Mouse (Mus musculus): Measurements from ENCODE around the gene Dis3l2. TPM values are rescaled to one million over a fixed set of nuclear protein-coding genes. Genes with fewer than 3 reads are reported as not detected.

Gene Dis3l2
- polyA plus RNA-seq, 1 experiment from 2014 or later = 16.6 TPM

GRCm38 (mm10) chr1:87073776-87074175 is 370.2 kb downstream of the Dis3l2 start:
- Histone ChIP-seq H3K9me3 (replicated peaks; ENCODE audit: control insufficient read depth, low read length) (no peaks in the 10 kb centered on the region), H3K4me2 (ENCODE audit: low read depth, low read length) (no peak overlapping the region), H3K4me1 (ENCODE audit: control insufficient read depth, insufficient read depth, low read length) (no peaks in the 10 kb centered on the region), H3K36me3 (ENCODE audit: control insufficient read depth, insufficient read depth) (no peaks in the 10 kb centered on the region), H3K4me3 (ENCODE audit: low read length) (no peak overlapping the region), H3K9ac (ENCODE audit: low read length) (no peak overlapping the region), H3K27me3 (ENCODE audit: control insufficient read depth, insufficient read depth, low read length) (no peaks in the 10 kb centered on the region), H3K27ac (ENCODE audit: low read length) (no peak overlapping the region)
- no peak for ATAC-seq (replicated peaks; ENCODE audit: extremely low read depth, insufficient read depth, low FRiP score)
- 81% methylated on average over 8 of the region's 8 CpGs for WGBS

- no peaks in the 10 kb centered on the region for H3K9me3 ChIP-seq (replicated peaks; ENCODE audit: control insufficient read depth, low read length)
- H3K4me2 ChIP-seq (ENCODE audit: low read depth, low read length) = no peak overlapping the region
- no peaks in the 10 kb centered on the region for H3K36me3 ChIP-seq (ENCODE audit: control insufficient read depth, insufficient read depth)
- no peak overlapping the region for H3K27ac ChIP-seq (ENCODE audit: low read length)
- 65% methylated on average over 4 of the region's 4 CpGs for WGBS
- no peak overlapping the region for H3K9ac ChIP-seq (ENCODE audit: low read length)
- no peak for ATAC-seq (replicated peaks; ENCODE audit: extremely low read depth, insufficient read depth, low FRiP score)
- no peaks in the 10 kb centered on the region for H3K4me1 ChIP-seq (ENCODE audit: control insufficient read depth, insufficient read depth, low read length)
- no peak overlapping the region for H3K4me3 ChIP-seq (ENCODE audit: low read length)
- no peaks in the 10 kb centered on the region for H3K27me3 ChIP-seq (ENCODE audit: control insufficient read depth, insufficient read depth, low read length)
Observed at GRCm38 (mm10) chr1:87086196-87086595, 382.6 kb downstream of the Dis3l2 start.

GRCm38 (mm10) chr1:87086964-87087363 is 383.4 kb downstream of the Dis3l2 start:
- Histone ChIP-seq H3K9me3 (replicated peaks; ENCODE audit: control insufficient read depth, low read length) (no peaks in the 10 kb centered on the region), H3K9ac (ENCODE audit: low read length) (no peak overlapping the region), H3K27me3 (ENCODE audit: control insufficient read depth, insufficient read depth, low read length) (no peaks in the 10 kb centered on the region), H3K4me2 (ENCODE audit: low read depth, low read length) (no peak overlapping the region), H3K27ac (ENCODE audit: low read length) (no peak overlapping the region), H3K36me3 (ENCODE audit: control insufficient read depth, insufficient read depth) (no peaks in the 10 kb centered on the region), H3K4me3 (ENCODE audit: low read length) (no peak overlapping the region), H3K4me1 (ENCODE audit: control insufficient read depth, insufficient read depth, low read length) (no peaks in the 10 kb centered on the region)
- ATAC-seq (replicated peaks; ENCODE audit: extremely low read depth, insufficient read depth, low FRiP score) = no peak
- WGBS = 67% methylated on average over 17 of the region's 17 CpGs

GRCm38 (mm10) chr1:87089251-87089650 is 385.6 kb downstream of the Dis3l2 start:
- Histone ChIP-seq H3K4me3 (ENCODE audit: low read length) (no peak overlapping the region), H3K27ac (ENCODE audit: low read length) (no peak overlapping the region), H3K9me3 (replicated peaks; ENCODE audit: control insufficient read depth, low read length) (no peaks in the 10 kb centered on the region), H3K36me3 (ENCODE audit: control insufficient read depth, insufficient read depth) (no peaks in the 10 kb centered on the region), H3K27me3 (ENCODE audit: control insufficient read depth, insufficient read depth, low read length) (no peaks in the 10 kb centered on the region), H3K4me1 (ENCODE audit: control insufficient read depth, insufficient read depth, low read length) (no peaks in the 10 kb centered on the region), H3K4me2 (ENCODE audit: low read depth, low read length) (no peak overlapping the region), H3K9ac (ENCODE audit: low read length) (no peak overlapping the region)
- ATAC-seq (replicated peaks; ENCODE audit: extremely low read depth, insufficient read depth, low FRiP score) = no peak
- WGBS = 87% methylated on average over 11 of the region's 11 CpGs

- Histone ChIP-seq H3K4me3 (ENCODE audit: low read length) (no peak within 1 kb of the TSS), H3K27ac (ENCODE audit: low read length) (no peak within 1 kb of the TSS), H3K4me1 (ENCODE audit: control insufficient read depth, insufficient read depth, low read length) (no peaks in the 10 kb centered on the region), H3K9ac (ENCODE audit: low read length) (no peak within 1 kb of the TSS), H3K36me3 (ENCODE audit: control insufficient read depth, insufficient read depth) (no peaks in the 10 kb centered on the region), H3K9me3 (replicated peaks; ENCODE audit: control insufficient read depth, low read length) (no peaks in the 10 kb centered on the region), H3K27me3 (ENCODE audit: control insufficient read depth, insufficient read depth, low read length) (no peaks in the 10 kb centered on the region), H3K4me2 (ENCODE audit: low read depth, low read length) (no peak within 1 kb of the TSS)
- no peak for ATAC-seq (replicated peaks; ENCODE audit: extremely low read depth, insufficient read depth, low FRiP score)
- 69% methylated on average over 4 of the region's 4 CpGs for WGBS
Observed at GRCm38 (mm10) chr1:87089828-87090227, 386.2 kb downstream of the Dis3l2 start, which contains the start of gene Alppl2. TSS of gene Alppl2 (minus strand) at chr1:87089928.

GRCm38 (mm10) chr1:87095642-87096041 is 392.0 kb downstream of the Dis3l2 start:
- H3K4me3 ChIP-seq (ENCODE audit: low read length) = no peak overlapping the region
- no peaks in the 10 kb centered on the region for H3K36me3 ChIP-seq (ENCODE audit: control insufficient read depth, insufficient read depth)
- ATAC-seq (replicated peaks; ENCODE audit: extremely low read depth, insufficient read depth, low FRiP score) = no peak
- H3K27me3 ChIP-seq (ENCODE audit: control insufficient read depth, insufficient read depth, low read length) = peaks cover 13% of the 10 kb centered on the region; the same call in 1 of the 2 replicates
- H3K27ac ChIP-seq (ENCODE audit: low read length) = no peak overlapping the region
- H3K4me2 ChIP-seq (ENCODE audit: low read depth, low read length) = no peak overlapping the region
- H3K4me1 ChIP-seq (ENCODE audit: control insufficient read depth, insufficient read depth, low read length) = 0 out of 2 replicates have a peak, but pooled peaks cover 3% of the 10 kb centered on the region
- no peaks in the 10 kb centered on the region for H3K9me3 ChIP-seq (replicated peaks; ENCODE audit: control insufficient read depth, low read length)
- H3K9ac ChIP-seq (ENCODE audit: low read length) = no peak overlapping the region
- 80% methylated on average over 8 of the region's 8 CpGs for WGBS

GRCm38 (mm10) chr1:87098358-87098975 is 394.9 kb downstream of the Dis3l2 start:
- WGBS = 13% methylated on average over 30 of the region's 30 CpGs
- Histone ChIP-seq H3K4me1 (ENCODE audit: control insufficient read depth, insufficient read depth, low read length) (0 out of 2 replicates have a peak, but pooled peaks cover 3% of the 10 kb centered on the region), H3K27ac (ENCODE audit: low read length) (no peak overlapping the region), H3K27me3 (ENCODE audit: control insufficient read depth, insufficient read depth, low read length) (peaks cover 13% of the 10 kb centered on the region; the same call in 1 of the 2 replicates), H3K4me3 (ENCODE audit: low read length) (no peak overlapping the region), H3K9ac (ENCODE audit: low read length) (no peak overlapping the region), H3K9me3 (replicated peaks; ENCODE audit: control insufficient read depth, low read length) (no peaks in the 10 kb centered on the region), H3K4me2 (ENCODE audit: low read depth, low read length) (peak overlapping the region; percentile 46), H3K36me3 (ENCODE audit: control insufficient read depth, insufficient read depth) (no peaks in the 10 kb centered on the region)
- ATAC-seq (replicated peaks; ENCODE audit: extremely low read depth, insufficient read depth, low FRiP score) = no peak; the same call in 1 of the 2 replicates

Other genes starting within 250 kb of the Dis3l2 start
- 702 and 1,064 TPM in 2 replicates for gene Ptma, start 177.1 kb upstream of the Dis3l2 start, polyA plus RNA-seq (2015; fragmentation: Nextera tagmentation; extraction: Ambion mirVana)
- gene Pde6d, start 121.2 kb upstream of the Dis3l2 start, polyA plus RNA-seq (2015; fragmentation: Nextera tagmentation; extraction: Ambion mirVana) = 58.7 and 60.5 TPM in 2 replicates
- 24.1 and 26.0 TPM in 2 replicates for gene Cops7b, start 120.9 kb upstream of the Dis3l2 start, polyA plus RNA-seq (2015; fragmentation: Nextera tagmentation; extraction: Ambion mirVana)
- gene Nppc, start 33.2 kb upstream of the Dis3l2 start, polyA plus RNA-seq (2015; fragmentation: Nextera tagmentation; extraction: Ambion mirVana) = 1.2 and 1.4 TPM in 2 replicates

All from heart, embryonic 16.5 days (tissue).